Mouse (Mus musculus) liver, postnatal 0 days (tissue): ENCODE data around the gene Gm525. TPM values are rescaled to one million over a fixed set of nuclear protein-coding genes. Genes with fewer than 3 reads are reported as not detected.

Source experiments
- ATAC-seq: fragments of 200-750 bp; cut with Nextera tagmentation; 2 replicates; pipeline ENCODE4 v1.8.0; 2017; ENCODE audit warnings: mild to moderate bottlenecking, moderate library complexity
- DNase-seq: peaks from one replicate; pipeline ENCODE4 v3.0.0-alpha.2; 2016
- H3K27ac ChIP-seq: fragments of 300-500 bp; sonication (generic); 2 replicates; pipeline ENCODE4 v1.5.1; 2014; ENCODE audit warnings: antibody characterized with exemption, moderate library complexity, mild to moderate bottlenecking, low read depth
- H3K27me3 ChIP-seq: fragments of 300-500 bp; sonication (generic); 2 replicates; pipeline ENCODE4 v1.6.1; 2014; ENCODE audit warnings: low read length, control low read depth, mixed read lengths; ENCODE audit not compliant: insufficient read depth
- H3K36me3 ChIP-seq: fragments of 300-500 bp; sonication (generic); replicated peaks from 2 replicates; pipeline ENCODE4 v1.6.1; 2014; ENCODE audit warnings: mild to moderate bottlenecking, control low read depth, low read length, moderate library complexity, mixed read lengths; ENCODE audit not compliant: insufficient read depth
- H3K4me1 ChIP-seq: fragments of 300-500 bp; sonication (generic); 2 replicates; pipeline ENCODE4 v1.6.1; 2014; ENCODE audit warnings: antibody characterized with exemption, mild to moderate bottlenecking, control low read depth; ENCODE audit not compliant: insufficient read depth
- H3K4me2 ChIP-seq: fragments of 300-500 bp; sonication (generic); 2 replicates; pipeline ENCODE4 v1.6.1; 2014; ENCODE audit warnings: low read depth, mild to moderate bottlenecking, low read length, moderate library complexity, mixed read lengths
- H3K4me3 ChIP-seq: fragments of 300-500 bp; sonication (generic); 2 replicates; pipeline ENCODE4 v1.5.1; 2014; ENCODE audit warnings: low read depth, low read length
- H3K9ac ChIP-seq: fragments of 300-500 bp; sonication (generic); replicated peaks from 2 replicates; pipeline ENCODE4 v1.6.1; 2014; ENCODE audit warnings: mild to moderate bottlenecking, moderate library complexity
- H3K9me3 ChIP-seq: fragments of 300-500 bp; sonication (generic); 2 replicates; pipeline ENCODE4 v1.6.1; 2016; ENCODE audit warnings: mild to moderate bottlenecking, control low read depth, low read length, mixed read lengths
- CTCF ChIP-seq: sonication (generic); IDR thresholded peaks from 2 replicates; pipeline ENCODE4 v1.5.1; 2016; ENCODE audit warnings: antibody characterized with exemption, low read depth
- EP300 ChIP-seq: IDR thresholded peaks from 2 replicates; pipeline ENCODE4 v1.6.1; 2016; ENCODE audit warnings: antibody characterized with exemption, low read depth, mild to moderate bottlenecking
- WGBS: fragments of 180-500 bp; shearing (Covaris S2); extraction: QIAGEN DNeasy Blood & Tissue Kit; methylation state at CpG from one replicate; pipeline ENCODE4 v1.1.7; 2014; ENCODE audit not compliant: insufficient replicate concordance; 5-methylcytosine and 5-hydroxymethylcytosine counted together
- polyA plus RNA-seq: library from polyadenylated mRNA; unstranded; fragments of >200 nt; fragmentation: Nextera tagmentation; extraction: Ambion mirVana; gene quantifications from 2 replicates; pipeline ENCODE4 v1.2.1, GENCODE M21; 2015

The Gm525 gene
- polyA plus RNA-seq, 1 experiment from 2014 or later, result 0.39 TPM

DNA sequence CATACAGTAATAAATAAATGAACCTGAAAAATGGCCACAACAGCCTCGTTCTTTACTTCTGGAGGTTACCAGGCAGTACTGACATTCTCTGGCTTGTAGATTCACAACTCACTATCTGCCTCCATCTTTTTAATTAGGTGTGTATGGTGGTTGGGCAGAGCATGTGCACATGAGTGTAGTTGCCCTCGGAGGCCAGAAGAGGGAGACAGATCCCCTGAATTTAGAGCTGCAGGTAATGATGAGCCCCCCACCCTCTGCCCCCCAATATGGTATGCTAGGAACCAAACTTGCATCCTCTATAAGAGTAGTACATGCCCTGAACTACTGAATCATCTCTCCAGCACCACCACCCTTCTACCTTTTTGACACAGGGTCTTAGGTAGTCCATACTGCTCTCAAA lies 64.3 kb downstream of the Gm525 start:
- H3K4me2 ChIP-seq, result no peak overlapping the region
- no peak overlapping the region for H3K4me3 ChIP-seq
- TF ChIP-seq EP300, result no peak
- peak; percentile 8; the same call in 1 of the 2 replicates for TF ChIP-seq CTCF

More for the DNA sequence above, 64.3 kb downstream of the Gm525 start:
- no peaks in the 10 kb centered on the region for H3K27me3 ChIP-seq
- 81% methylated on average over 2 of the region's 2 CpGs for WGBS
- no peak for ATAC-seq
- H3K27ac ChIP-seq, result no peak overlapping the region
- H3K9me3 ChIP-seq, result no peaks in the 10 kb centered on the region
- DNase-seq, result no peak
- H3K4me1 ChIP-seq, result no peaks in the 10 kb centered on the region
- H3K36me3 ChIP-seq, result no peaks in the 10 kb centered on the region
- no peak overlapping the region for H3K9ac ChIP-seq

Other genes with a start within 250 kb of the Gm525 start
- gene Akap1, start 209.3 kb upstream of the Gm525 start, polyA plus RNA-seq, result 14.2 and 14.5 TPM in 2 replicates
- 35.3 and 38.9 TPM in 2 replicates for gene Scpep1, start 118.4 kb upstream of the Gm525 start, polyA plus RNA-seq
- not detected in 2 replicates for gene Elobl, start 106.9 kb upstream of the Gm525 start, polyA plus RNA-seq
- gene Coil, start 103.6 kb upstream of the Gm525 start, polyA plus RNA-seq, result 2.6 and 2.7 TPM in 2 replicates
- 20.4 and 20.6 TPM in 2 replicates for gene Trim25, start 74.5 kb upstream of the Gm525 start, polyA plus RNA-seq
- 0.53 and 0.60 TPM in 2 replicates for gene Dgke, start 7.0 kb upstream of the Gm525 start, polyA plus RNA-seq
- gene Nog, start 228.5 kb downstream of the Gm525 start, polyA plus RNA-seq, result not detected in 2 replicates